Comparison of ENCODE assay signal across 17 mouse cellular contexts in genomic region chr1:160246844-160247243, GRCm38 (mm10). TPM values are rescaled to one million over a fixed set of nuclear protein-coding genes. Genes with fewer than 3 reads are reported as not detected.
A peak's percentile ranks its signal among the peaks of the same experiment; 100 is the strongest.
DNase-seq lines count a peak whose midpoint lies in the region; ATAC-seq and TF ChIP-seq lines count a peak whose summit lies in the region.
"Had no signal": no experiment of that assay in that cellular context is flagged by ENCODE, and none has a peak within 500 bp of the region (broad histone marks: within the 10 kb centered on the region; RNA-seq: fewer than 3 reads in every experiment).

No protein-coding gene starts in this region.

- no peak; the same call in 1 of the 2 replicates for TF ChIP-seq EP300 in heart, postnatal 0 days (IDR thresholded peaks at IDR 0.05; ENCODE audit: low read depth)
- no peak for TF ChIP-seq EP300 in MEL (IDR thresholded peaks at IDR 0.05; ENCODE audit: low read depth in 1 of 2, low read length in 2 of 2)

- no peaks in the 10 kb centered on the region for H3K9me3 ChIP-seq in heart, postnatal 0 days (replicated peaks; ENCODE audit: control insufficient read depth, low read length)
- H3K9me3 ChIP-seq in MEL (replicated peaks; ENCODE audit: insufficient read depth, low read length): no peaks in the 10 kb centered on the region
- H3K9me3 ChIP-seq: G1E; intestine, embryonic 15.5 days; limb, embryonic 15.5 days; neural tube, embryonic 13.5 days had no signal

- H3K4me1 ChIP-seq in heart, postnatal 0 days (ENCODE audit: control insufficient read depth, insufficient read depth): 0 out of 2 replicates have a peak, but pooled peaks cover 7% of the 10 kb centered on the region
- H3K4me1 ChIP-seq in MEL (ENCODE audit: control insufficient read depth in 1 of 2, insufficient read depth in 2 of 2, low read length in 2 of 2): peaks cover 0 to 5% of the 10 kb centered on the region in 2 experiments; a peak in 2 of 4 replicates
- H3K4me1 ChIP-seq: intestine, embryonic 15.5 days; neural tube, embryonic 13.5 days had no signal

- no peak for TF ChIP-seq POLR2A in MEL (IDR thresholded peaks at IDR 0.05; ENCODE audit: control insufficient read depth in 1 of 2, insufficient read depth in 1 of 2, low read depth in 1 of 2, low read length in 2 of 2, poor library complexity in 1 of 2)

- TF ChIP-seq RAD21 in MEL (IDR thresholded peaks at IDR 0.05; ENCODE audit: low read depth, low read length): no peak

- H3K27me3 ChIP-seq in heart, postnatal 0 days (ENCODE audit: control insufficient read depth, insufficient read depth, low read length): no peaks in the 10 kb centered on the region
- H3K27me3 ChIP-seq in MEL (ENCODE audit: control insufficient read depth in 1 of 2, insufficient read depth in 2 of 2, low read length in 2 of 2): no peaks in the 10 kb centered on the region
- H3K27me3 ChIP-seq: intestine, embryonic 15.5 days; limb, embryonic 15.5 days; neural tube, embryonic 13.5 days had no signal

- H3K27ac ChIP-seq in heart, postnatal 0 days (ENCODE audit: low read depth): no peak overlapping the region
- no peak overlapping the region for H3K27ac ChIP-seq in MEL (ENCODE audit: control insufficient read depth, low read depth, low read length)
- H3K27ac ChIP-seq: intestine, embryonic 15.5 days; limb, embryonic 15.5 days; neural tube, embryonic 13.5 days had no signal

- peak; percentile 62 for DNase-seq in heart, postnatal 0 days (ENCODE audit: low spot score)
- no peak for DNase-seq in heart, postnatal 14 days
- DNase-seq in retina, postnatal 1 day: peak; percentile 12
- DNase-seq in retina, embryonic 14.5 days (ENCODE audit: low spot score): no peak
- DNase-seq in MEL (ENCODE audit: low read depth, low spot score) (peak; percentile 49), adipocyte (ENCODE audit: low spot score) (no peak)
- DNase-seq in thymus, adult 18-20 months: no peak
- DNase-seq: cerebellum, postnatal 36 days; kidney, postnatal 4 days; lung, postnatal 14 days; midbrain, embryonic 14.5 days had no signal

- H3K4me2 ChIP-seq in heart, postnatal 0 days (ENCODE audit: low read depth, low read length): no peak overlapping the region
- H3K4me2 ChIP-seq: heart, embryonic 11.5 days; intestine, embryonic 15.5 days; limb, embryonic 15.5 days; neural tube, embryonic 13.5 days had no signal

- H3K79me2 ChIP-seq in MEL (ENCODE audit: control insufficient read depth, insufficient read depth, low read length, poor library complexity): no peaks in the 10 kb centered on the region

- 28% methylated on average over 4 of the region's 4 CpGs for WGBS in heart, postnatal 0 days

- intact Hi-C loops in heart, postnatal 14 days (cut with DNase I): no loop called here

- no peak overlapping the region for H3K9ac ChIP-seq in heart, postnatal 0 days (replicated peaks; ENCODE audit: low read depth, low read length)
- H3K9ac ChIP-seq in MEL (ENCODE audit: control insufficient read depth, low read depth, low read length, poor library complexity, severe bottlenecking): no peak overlapping the region
- H3K9ac ChIP-seq: intestine, embryonic 15.5 days; limb, embryonic 15.5 days; neural tube, embryonic 13.5 days had no signal

- TF ChIP-seq CTCF in heart, postnatal 0 days (IDR thresholded peaks at IDR 0.05; ENCODE audit: low read depth): no peak
- TF ChIP-seq CTCF in MEL (IDR thresholded peaks at IDR 0.05 in 2 of 3, conservative IDR thresholded peaks at IDR 0.05 in 1 of 3; ENCODE audit: control insufficient read depth in 1 of 3, insufficient read depth in 1 of 3, low read depth in 2 of 3, low read length in 3 of 3, poor library complexity in 1 of 3, severe bottlenecking in 1 of 3): no peak

- peak; percentile 73 for ATAC-seq in heart, postnatal 0 days (ENCODE audit: insufficient read depth, low read depth)
- peak; percentile 75 for ATAC-seq in megakaryocyte-erythroid progenitor cell, adult 5-6 weeks (replicated peaks; ENCODE audit: low FRiP score, low TSS enrichment, poor library complexity, severe bottlenecking)
- ATAC-seq: intestine, embryonic 15.5 days had no signal

- H3K4me3 ChIP-seq in heart, postnatal 0 days (ENCODE audit: low read depth, low read length): no peak overlapping the region
- H3K4me3 ChIP-seq in MEL (ENCODE audit: control insufficient read depth in 1 of 2, insufficient read depth in 1 of 2, low read depth in 2 of 2, low read length in 2 of 2): no peak overlapping the region
- H3K4me3 ChIP-seq: intestine, embryonic 15.5 days; limb, embryonic 15.5 days; neural tube, embryonic 13.5 days had no signal

- no peaks in the 10 kb centered on the region for H3K36me3 ChIP-seq in heart, postnatal 0 days (replicated peaks; ENCODE audit: control insufficient read depth, insufficient read depth, low read length)
- peaks cover 0 to 7% of the 10 kb centered on the region in 2 experiments; a peak in 3 of 4 replicates for H3K36me3 ChIP-seq in MEL (ENCODE audit: control insufficient read depth in 1 of 2, insufficient read depth in 2 of 2, low read length in 2 of 2)
- H3K36me3 ChIP-seq: intestine, embryonic 15.5 days; limb, embryonic 15.5 days; neural tube, embryonic 13.5 days had no signal

TF ChIP-seq in MEL, 35 proteins besides CTCF, POLR2A, EP300 and RAD21:
- TF ChIP-seq MXI1 (IDR thresholded peaks at IDR 0.05; ENCODE audit: low read depth, low read length): no peak
- TF ChIP-seq ZNF384 (IDR thresholded peaks at IDR 0.05; ENCODE audit: low read depth, low read length): no peak
- TF ChIP-seq CHD2 (IDR thresholded peaks at IDR 0.05; ENCODE audit: low read length): no peak
- TF ChIP-seq RCOR1 (IDR thresholded peaks at IDR 0.05; ENCODE audit: low read depth, low read length): no peak
- no peak for TF ChIP-seq MAFK (IDR thresholded peaks at IDR 0.05; ENCODE audit: borderline replicate concordance, low read depth, low read length)
- no peak for TF ChIP-seq GABPA (IDR thresholded peaks at IDR 0.05; ENCODE audit: low read depth, low read length)
- no peak for TF ChIP-seq MYC (IDR thresholded peaks at IDR 0.05; ENCODE audit: low read depth, low read length)
- TF ChIP-seq POLR2AphosphoS5 (IDR thresholded peaks at IDR 0.05; ENCODE audit: borderline replicate concordance, low read depth, low read length): no peak
- TF ChIP-seq CHD1 (IDR thresholded peaks at IDR 0.05; ENCODE audit: low read depth, low read length): no peak
- no peak for TF ChIP-seq TAL1 (IDR thresholded peaks at IDR 0.05; ENCODE audit: low read length)
- TF ChIP-seq TBP (IDR thresholded peaks at IDR 0.05; ENCODE audit: low read depth, low read length): no peak
- no peak for TF ChIP-seq ZC3H11A (IDR thresholded peaks at IDR 0.05; ENCODE audit: low read depth, low read length)
- no peak for TF ChIP-seq MYB (IDR thresholded peaks at IDR 0.05; ENCODE audit: low read depth, low read length)
- TF ChIP-seq MAX (IDR thresholded peaks at IDR 0.05; ENCODE audit: low read length): no peak
- no peak for TF ChIP-seq USF2 (IDR thresholded peaks at IDR 0.05; ENCODE audit: borderline replicate concordance in 1 of 2, insufficient read depth in 1 of 2, low read depth in 1 of 2, low read length in 2 of 2)
- TF ChIP-seq SMC3 (IDR thresholded peaks at IDR 0.05; ENCODE audit: low read depth, low read length): no peak
- TF ChIP-seq TCF12 (IDR thresholded peaks at IDR 0.05; ENCODE audit: low read depth, low read length): no peak
- no peak for TF ChIP-seq HCFC1 (IDR thresholded peaks at IDR 0.05; ENCODE audit: low read depth, low read length)
- no peak for TF ChIP-seq NRF1 (IDR thresholded peaks at IDR 0.05; ENCODE audit: insufficient read depth, low read depth, low read length, poor library complexity, severe bottlenecking)
- no peak for TF ChIP-seq JUND (IDR thresholded peaks at IDR 0.05; ENCODE audit: low read depth, low read length)

RNA-seq across cellular contexts. Expression of gene Cacybp, which starts 34.2 kb away (rescaled TPM):
- total RNA-seq in heart, postnatal 0 days (2014; rRNA removed; ENCODE audit: low replicate concordance): 33.7 and 38.2 TPM in 2 replicates
- 124 and 131 TPM in 2 replicates for polyA plus RNA-seq in heart, postnatal 0 days (2015; fragmentation: Nextera tagmentation; extraction: Ambion mirVana)
- total RNA-seq in heart, postnatal 14 days (2021): 10 to 100 TPM; 52.5 to 58.9 TPM
- 80.7 and 95.4 TPM in 2 replicates for total RNA-seq in MEL (2012; rRNA removed)
- polyA plus RNA-seq in MEL (2012; ENCODE audit: insufficient read depth in 1 of 2, insufficient read length in 2 of 2, low read depth in 1 of 2, low replicate concordance in 2 of 2, missing spikeins in 1 of 2): 100 to 1,000 TPM in 1 of 2 experiments, not detected in 1; 181 TPM
- total RNA-seq in megakaryocyte-erythroid progenitor cell, adult 5-6 weeks (2014; fragmentation: Nextera tagmentation): 190 and 235 TPM in 2 replicates
- total RNA-seq in megakaryocyte-erythroid progenitor cell, adult 5-6 weeks (2017): 361 and 387 TPM in 2 replicates

RNA-seq across cellular contexts. Expression of gene Mrps14, which starts 51.8 kb away (rescaled TPM):
- 19.3 and 28.1 TPM in 2 replicates for total RNA-seq in heart, postnatal 0 days (2014; rRNA removed; ENCODE audit: low replicate concordance)
- 221 and 235 TPM in 2 replicates for polyA plus RNA-seq in heart, postnatal 0 days (2015; fragmentation: Nextera tagmentation; extraction: Ambion mirVana)
- 10 to 100 TPM; 88.8 to 98.5 TPM for total RNA-seq in heart, postnatal 14 days (2021)
- 133 and 145 TPM in 2 replicates for total RNA-seq in MEL (2012; rRNA removed)
- polyA plus RNA-seq in MEL (2012; ENCODE audit: insufficient read depth in 1 of 2, insufficient read length in 2 of 2, low read depth in 1 of 2, low replicate concordance in 2 of 2, missing spikeins in 1 of 2): 100 to 1,000 TPM in 1 of 2 experiments, not detected in 1; 138 TPM
- total RNA-seq in megakaryocyte-erythroid progenitor cell, adult 5-6 weeks (2014; fragmentation: Nextera tagmentation): 103 and 153 TPM in 2 replicates
- total RNA-seq in megakaryocyte-erythroid progenitor cell, adult 5-6 weeks (2017): 113 and 118 TPM in 2 replicates

Comparison
In these comparisons a context has a peak if more than half of its experiments do, and no peak if none do; other contexts are left out.
1. DNase-seq: peak in heart, postnatal 0 days (single experiment), retina, postnatal 1 day (single experiment) and MEL (single experiment); none in heart, postnatal 14 days (0 of 2), retina, embryonic 14.5 days (single experiment), adipocyte (single experiment) and thymus, adult 18-20 months (0 of 2).